Mouse (Mus musculus) bone marrow, adult 2 months (tissue): ENCODE measurements around the gene Cpa2. TPM values are rescaled to one million over a fixed set of nuclear protein-coding genes. Genes with fewer than 3 reads are reported as not detected.

ENCODE experiments used
- H3K27ac ChIP-seq: fragments of 200-500 bp; 2 replicates; pipeline ENCODE4 v1.5.1; 2012; ENCODE audit warnings: low read depth, mild to moderate bottlenecking, control low read depth, inconsistent platforms, low read length; ENCODE audit not compliant: control insufficient read depth, poor library complexity, insufficient read depth
- H3K4me1 ChIP-seq: fragments of 200-500 bp; 2 replicates; pipeline ENCODE4 v1.6.1; 2011; ENCODE audit warnings: low read length; ENCODE audit not compliant: control insufficient read depth, insufficient read depth
- H3K4me3 ChIP-seq: fragments of 200-500 bp; replicated peaks from 2 replicates; pipeline ENCODE3; 2011; ENCODE audit warnings: mild to moderate bottlenecking, low read depth, low read length, control low read depth; ENCODE audit not compliant: control insufficient read depth
- CTCF ChIP-seq: fragments of 200-500 bp; IDR thresholded peaks from 2 replicates; pipeline ENCODE4 v1.5.1; 2011; ENCODE audit warnings: low read length, control low read depth; ENCODE audit not compliant: control insufficient read depth, insufficient read depth
- POLR2A ChIP-seq: fragments of 200-500 bp; IDR thresholded peaks from 2 replicates; pipeline ENCODE4 v1.6.1; 2011; ENCODE audit warnings: low read depth, mild to moderate bottlenecking, control low read depth, low read length, borderline replicate concordance; ENCODE audit not compliant: control insufficient read depth
- WGBS: fragments of 180-500 bp; shearing (Covaris S2); methylation state at CpG from one replicate; pipeline ENCODE4 v1.1.7; 2018; 5-methylcytosine and 5-hydroxymethylcytosine counted together
- polyA plus RNA-seq: library from polyadenylated mRNA; stranded (reverse); fragments of >200 nt; gene quantifications from 2 replicates; pipeline ENCODE4 v1.2.4, GENCODE M21; 2011; ENCODE audit warnings: low replicate concordance; ENCODE audit not compliant: missing spikeins, insufficient read depth, insufficient read length

Gene Cpa2
- polyA plus RNA-seq, 1 experiment: not detected

GRCm38 (mm10) chr6:30543851-30544250 is 2.5 kb downstream of the Cpa2 start:
- TF ChIP-seq POLR2A (no peak), CTCF (no peak)
- Histone ChIP-seq H3K4me1 (no peaks in the 10 kb centered on the region; the same call in 1 of the 2 replicates), H3K4me3 (no peak overlapping the region), H3K27ac (no peak overlapping the region)
- WGBS: 16% methylated on average over 8 of the region's 8 CpGs

GRCm38 (mm10) chr6:30545689-30546088 is 4.3 kb downstream of the Cpa2 start:
- 84% methylated on average over 7 of the region's 7 CpGs for WGBS
- TF ChIP-seq POLR2A (no peak), CTCF (no peak)
- Histone ChIP-seq H3K4me3 (no peak overlapping the region), H3K27ac (no peak overlapping the region), H3K4me1 (no peaks in the 10 kb centered on the region; the same call in 1 of the 2 replicates)

- no peaks in the 10 kb centered on the region; the same call in 1 of the 2 replicates for H3K4me1 ChIP-seq
- no peak overlapping the region for H3K27ac ChIP-seq
- TF ChIP-seq POLR2A: no peak
- peak overlapping the region; percentile 46 for H3K4me3 ChIP-seq
- WGBS: 21% methylated on average over 17 of the region's 17 CpGs
These were observed 5.3 kb downstream of the Cpa2 start for GRCm38 (mm10) chr6:30546571-30547273.

- WGBS: 1% methylated on average over 17 of the region's 17 CpGs
- Histone ChIP-seq H3K4me1 (no peaks in the 10 kb centered on the region; the same call in 1 of the 2 replicates), H3K27ac (no peak overlapping the region), H3K4me3 (no peak overlapping the region)
- TF ChIP-seq CTCF (no peak), POLR2A (no peak)
These were observed 5.9 kb downstream of the Cpa2 start for GRCm38 (mm10) chr6:30547274-30547645.

- no peak for TF ChIP-seq CTCF
- no peak for TF ChIP-seq POLR2A
- Histone ChIP-seq H3K4me1 (no peaks in the 10 kb centered on the region; the same call in 1 of the 2 replicates), H3K4me3 (no peak overlapping the region), H3K27ac (no peak overlapping the region)
- whole genome bisulfite sequencing: 42% methylated on average over 9 of the region's 9 CpGs
These were observed 6.4 kb downstream of the Cpa2 start for GRCm38 (mm10) chr6:30547656-30548306.

- 57% methylated on average over 15 of the region's 15 CpGs for WGBS
These were observed 7.9 kb downstream of the Cpa2 start for GRCm38 (mm10) chr6:30549231-30549761.

GRCm38 (mm10) chr6:30550496-30551192 is 9.3 kb downstream of the Cpa2 start:
- no peak for TF ChIP-seq CTCF
- no peak for TF ChIP-seq POLR2A
- 53% methylated on average over 7 of the region's 7 CpGs for WGBS
- Histone ChIP-seq H3K4me1 (no peaks in the 10 kb centered on the region; the same call in 1 of the 2 replicates), H3K27ac (no peak overlapping the region), H3K4me3 (no peak overlapping the region)

More at GRCm38 (mm10) chr6:30549231-30549761, 7.9 kb downstream of the Cpa2 start:
- Histone ChIP-seq H3K27ac (no peak overlapping the region), H3K4me1 (no peaks in the 10 kb centered on the region; the same call in 1 of the 2 replicates), H3K4me3 (no peak overlapping the region)
- TF ChIP-seq POLR2A: no peak
- TF ChIP-seq CTCF: no peak

- H3K4me3 ChIP-seq: no peak overlapping the region
- TF ChIP-seq POLR2A: no peak
- TF ChIP-seq CTCF: no peak
- H3K4me1 ChIP-seq: no peaks in the 10 kb centered on the region; the same call in 1 of the 2 replicates
- H3K27ac ChIP-seq: no peak overlapping the region
These were observed 9.8 kb downstream of the Cpa2 start for GRCm38 (mm10) chr6:30551193-30551515.
